Mouse (Mus musculus): ENCODE results near the gene Kidins220. TPM values are rescaled to one million over a fixed set of nuclear protein-coding genes. Genes with fewer than 3 reads are reported as not detected.

Kidins220 gene
- 130 and 134 TPM in 2 replicates for polyA plus RNA-seq (2015; fragmentation: Nextera tagmentation; extraction: Ambion mirVana)

DNA sequence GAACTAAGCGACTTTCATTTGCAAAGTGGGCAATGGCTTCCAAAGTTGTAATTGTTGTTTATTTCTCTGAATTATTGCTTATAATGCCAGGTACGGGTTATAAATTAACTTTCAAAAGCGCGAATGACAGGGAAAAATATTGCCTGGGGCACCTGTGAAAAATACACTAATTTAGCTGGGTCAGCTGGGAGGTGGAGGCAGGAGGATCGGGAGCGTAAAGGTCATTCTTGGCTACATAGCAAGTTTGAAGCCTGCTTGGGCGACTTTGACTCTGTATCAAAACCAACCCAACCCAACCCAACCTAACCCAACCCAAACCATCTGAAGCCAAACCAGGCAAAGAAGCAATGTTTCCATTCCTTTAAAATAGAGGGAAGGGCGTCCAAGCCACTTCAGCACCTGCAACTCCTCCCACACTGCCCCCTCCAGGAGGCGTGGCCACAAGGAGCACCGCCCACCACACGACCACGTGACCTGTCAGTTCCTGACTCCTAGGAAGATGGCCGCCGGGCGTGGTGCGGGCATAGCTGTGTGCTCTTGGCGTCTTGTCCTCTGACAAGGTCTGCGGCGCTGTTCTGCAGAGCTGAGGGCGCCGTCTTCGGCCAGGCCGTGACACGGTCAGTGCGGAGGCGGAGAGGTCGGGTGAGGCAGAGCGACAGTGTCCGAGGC lies at the start of gene Kidins220:
Gene Kidins220, plus strand, starts transcription at position 480 of the 669 bp plus-strand sequence.
- Histone ChIP-seq H3K9ac (replicated peaks) (peak within 1 kb of the TSS; percentile 89), H3K4me1 (replicated peaks) (peaks cover 23% of the 10 kb centered on the region), H3K27ac (peak within 1 kb of the TSS; percentile 97), H3K4me3 (replicated peaks) (peak within 1 kb of the TSS; percentile 86), H3K9me3 (no peaks in the 10 kb centered on the region), H3K27me3 (0 out of 2 replicates have a peak, but pooled peaks cover 3% of the 10 kb centered on the region), H3K4me2 (replicated peaks) (peak within 1 kb of the TSS; percentile 58), H3K36me3 (no peaks in the 10 kb centered on the region)
- ATAC-seq = peak; percentile 93
- WGBS = 15% methylated on average over 29 of the region's 29 CpGs

DNA sequence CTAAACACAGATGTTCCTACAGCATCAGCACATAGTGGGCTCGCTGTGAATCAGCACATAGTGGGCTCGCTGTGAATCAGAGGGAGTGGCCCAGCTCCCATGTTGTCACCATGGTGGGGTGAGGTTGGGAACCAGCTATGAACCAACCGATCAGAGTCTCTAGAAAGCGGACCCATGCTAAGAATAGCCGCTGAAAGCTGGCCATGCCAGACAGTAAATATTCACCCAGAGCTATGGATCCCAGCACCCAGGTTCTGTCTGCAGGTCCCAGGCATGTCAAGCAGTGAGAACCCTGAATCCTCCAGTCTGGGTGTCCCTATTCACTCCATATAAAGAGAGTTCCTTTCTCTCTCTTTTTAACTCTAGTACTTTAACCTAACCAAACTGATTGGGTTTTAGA lies 49.4 kb upstream of the Kidins220 start:
- Histone ChIP-seq H3K4me3 (replicated peaks) (no peak overlapping the region), H3K9ac (replicated peaks) (no peak overlapping the region), H3K4me2 (replicated peaks) (no peak overlapping the region), H3K36me3 (no peaks in the 10 kb centered on the region), H3K4me1 (replicated peaks) (peaks cover 34% of the 10 kb centered on the region), H3K9me3 (no peaks in the 10 kb centered on the region), H3K27me3 (no peaks in the 10 kb centered on the region), H3K27ac (no peak overlapping the region)
- WGBS = 82% methylated on average over 5 of the region's 5 CpGs
- ATAC-seq = no peak

GRCm38 (mm10) chr12:24925684-24926083 lies 49.0 kb upstream of the Kidins220 start:
- ATAC-seq = no peak
- Histone ChIP-seq H3K4me3 (replicated peaks) (no peak overlapping the region), H3K9me3 (no peaks in the 10 kb centered on the region), H3K27ac (no peak overlapping the region), H3K9ac (replicated peaks) (no peak overlapping the region), H3K4me2 (replicated peaks) (no peak overlapping the region), H3K27me3 (no peaks in the 10 kb centered on the region), H3K36me3 (no peaks in the 10 kb centered on the region), H3K4me1 (replicated peaks) (peaks cover 34% of the 10 kb centered on the region)
- 33% methylated on average over 4 of the region's 4 CpGs for WGBS

- Histone ChIP-seq H3K4me2 (replicated peaks) (0 out of 2 replicates have a peak overlapping the region, but pooled peaks have one; percentile 6), H3K36me3 (0 out of 2 replicates have a peak, but pooled peaks cover 2% of the 10 kb centered on the region), H3K9ac (replicated peaks) (no peak overlapping the region), H3K4me1 (replicated peaks) (peaks cover 47% of the 10 kb centered on the region), H3K9me3 (no peaks in the 10 kb centered on the region), H3K27ac (peak overlapping the region; percentile 75), H3K4me3 (replicated peaks) (no peak overlapping the region), H3K27me3 (no peaks in the 10 kb centered on the region)
- peak; percentile 74 for ATAC-seq
- 43% methylated on average over 18 of the region's 18 CpGs for WGBS
Measured at GRCm38 (mm10) chr12:24928051-24928748, 46.5 kb upstream of the Kidins220 start.

DNA sequence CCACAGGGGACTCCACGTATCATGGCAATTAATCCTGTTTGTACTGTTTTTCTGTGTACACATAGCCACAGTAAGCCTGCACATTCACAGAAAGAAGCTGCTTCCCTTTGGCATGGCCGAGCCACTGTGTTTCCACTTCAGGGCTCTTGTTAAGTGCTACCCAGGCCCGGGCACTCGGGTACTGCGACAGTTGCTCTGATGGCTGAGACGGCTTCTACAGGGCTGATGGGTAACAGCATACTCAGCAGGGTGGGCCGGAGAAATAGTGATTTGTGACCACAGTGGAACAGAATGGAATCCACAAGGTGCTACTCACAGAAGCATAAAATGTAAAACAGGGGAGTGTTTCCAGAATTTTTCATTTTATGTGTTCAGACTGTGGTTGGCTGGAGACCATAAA lies 45.7 kb upstream of the Kidins220 start:
- H3K36me3 ChIP-seq = 0 out of 2 replicates have a peak, but pooled peaks cover 2% of the 10 kb centered on the region
- H3K27ac ChIP-seq = peak overlapping the region; percentile 75
- ATAC-seq = peak; percentile 21; the same call in 1 of the 2 replicates
- H3K9me3 ChIP-seq = no peaks in the 10 kb centered on the region
- H3K4me2 ChIP-seq (replicated peaks) = no peak overlapping the region
- H3K27me3 ChIP-seq = no peaks in the 10 kb centered on the region
- no peak overlapping the region for H3K9ac ChIP-seq (replicated peaks)
- no peak overlapping the region for H3K4me3 ChIP-seq (replicated peaks)
- H3K4me1 ChIP-seq (replicated peaks) = peaks cover 51% of the 10 kb centered on the region
- WGBS = 65% methylated on average over 7 of the region's 7 CpGs

DNA sequence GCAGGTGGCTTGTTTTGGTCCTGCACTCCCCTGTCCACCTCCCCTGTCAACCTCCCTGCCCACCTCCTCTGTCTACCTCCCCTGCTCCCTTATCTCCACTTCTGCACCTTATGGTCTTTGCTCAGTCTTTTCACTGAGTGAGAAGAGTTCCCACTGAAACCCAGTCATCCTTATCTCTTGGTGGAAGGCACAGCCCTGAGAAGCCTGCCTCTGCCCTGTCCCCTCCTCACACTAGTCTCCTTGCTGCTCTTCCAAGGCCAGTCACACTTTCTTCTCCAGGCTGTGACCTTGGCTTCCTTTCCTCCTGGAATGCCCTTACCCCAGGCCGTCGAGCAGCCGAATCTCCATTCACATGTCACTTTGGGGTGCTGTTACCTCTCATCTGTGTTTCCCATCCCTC lies 44.0 kb upstream of the Kidins220 start:
- H3K4me2 ChIP-seq (replicated peaks) = no peak overlapping the region
- 88% methylated on average over 3 of the region's 3 CpGs for WGBS
- no peaks in the 10 kb centered on the region for H3K9me3 ChIP-seq
- H3K36me3 ChIP-seq = peaks cover 11% of the 10 kb centered on the region
- peaks cover 49% of the 10 kb centered on the region for H3K4me1 ChIP-seq (replicated peaks)
- H3K4me3 ChIP-seq (replicated peaks) = no peak overlapping the region
- no peak overlapping the region for H3K27ac ChIP-seq
- H3K27me3 ChIP-seq = no peaks in the 10 kb centered on the region
- no peak for ATAC-seq
- H3K9ac ChIP-seq (replicated peaks) = no peak overlapping the region

DNA sequence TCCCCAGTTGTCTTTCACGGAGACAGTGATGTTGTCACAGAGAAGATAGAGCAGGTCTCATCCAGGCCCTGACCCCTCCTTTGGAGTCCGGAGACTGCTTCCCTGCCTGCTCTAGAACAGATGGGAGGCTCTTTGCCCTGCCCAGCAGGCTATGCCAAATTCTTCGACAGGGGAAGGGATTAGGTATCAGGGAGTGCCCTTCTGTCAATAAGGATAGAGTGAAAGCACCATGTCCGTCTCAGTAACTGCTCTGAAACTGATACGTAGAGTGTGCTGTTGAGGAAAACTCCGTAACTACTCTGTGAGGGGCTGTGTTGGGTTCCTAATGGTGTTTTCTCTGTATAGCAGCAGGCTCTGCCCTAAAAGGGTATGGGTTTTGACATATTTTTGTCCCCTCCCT lies 42.6 kb upstream of the Kidins220 start:
- 45% methylated on average over 6 of the region's 6 CpGs for WGBS

GRCm38 (mm10) chr12:24933206-24933775 lies 41.4 kb upstream of the Kidins220 start:
- H3K27me3 ChIP-seq = no peaks in the 10 kb centered on the region
- no peak overlapping the region for H3K9ac ChIP-seq (replicated peaks)
- peak overlapping the region; percentile 81 for H3K27ac ChIP-seq
- no peak overlapping the region for H3K4me3 ChIP-seq (replicated peaks)
- peaks cover 40% of the 10 kb centered on the region for H3K4me1 ChIP-seq (replicated peaks)
- no peaks in the 10 kb centered on the region for H3K9me3 ChIP-seq
- WGBS = 61% methylated on average over 1 of the region's 1 CpGs
- peak; percentile 38 for ATAC-seq
- H3K36me3 ChIP-seq = peaks cover 15% of the 10 kb centered on the region
- no peak overlapping the region; the same call in 1 of the 2 replicates for H3K4me2 ChIP-seq (replicated peaks)

More for the DNA sequence above, 42.6 kb upstream of the Kidins220 start:
- H3K4me2 ChIP-seq (replicated peaks) = no peak overlapping the region
- peak overlapping the region; percentile 81 for H3K27ac ChIP-seq
- H3K4me3 ChIP-seq (replicated peaks) = no peak overlapping the region
- H3K27me3 ChIP-seq = no peaks in the 10 kb centered on the region
- H3K4me1 ChIP-seq (replicated peaks) = peaks cover 49% of the 10 kb centered on the region
- peaks cover 15% of the 10 kb centered on the region for H3K36me3 ChIP-seq
- no peak for ATAC-seq
- no peak overlapping the region for H3K9ac ChIP-seq (replicated peaks)
- H3K9me3 ChIP-seq = no peaks in the 10 kb centered on the region

GRCm38 (mm10) chr12:24933996-24934395 lies 40.7 kb upstream of the Kidins220 start:
- peaks cover 15% of the 10 kb centered on the region for H3K36me3 ChIP-seq
- no peak overlapping the region for H3K9ac ChIP-seq (replicated peaks)
- H3K27me3 ChIP-seq = no peaks in the 10 kb centered on the region
- no peaks in the 10 kb centered on the region for H3K9me3 ChIP-seq
- H3K4me3 ChIP-seq (replicated peaks) = no peak overlapping the region
- peaks cover 33% of the 10 kb centered on the region for H3K4me1 ChIP-seq (replicated peaks)
- no peak overlapping the region for H3K4me2 ChIP-seq (replicated peaks)
- ATAC-seq = no peak
- 87% methylated on average over 3 of the region's 3 CpGs for WGBS
- H3K27ac ChIP-seq = peak overlapping the region; percentile 81

GRCm38 (mm10) chr12:24936281-24936680 lies 38.4 kb upstream of the Kidins220 start:
- no peak for ATAC-seq
- Histone ChIP-seq H3K36me3 (peaks cover 37% of the 10 kb centered on the region), H3K4me2 (replicated peaks) (no peak overlapping the region), H3K27me3 (no peaks in the 10 kb centered on the region), H3K4me1 (replicated peaks) (peaks cover 30% of the 10 kb centered on the region), H3K9ac (replicated peaks) (no peak overlapping the region), H3K9me3 (no peaks in the 10 kb centered on the region), H3K27ac (no peak overlapping the region), H3K4me3 (replicated peaks) (no peak overlapping the region)
- 57% methylated on average over 1 of the region's 1 CpGs for WGBS

GRCm38 (mm10) chr12:24939372-24939771 lies 35.4 kb upstream of the Kidins220 start:
- H3K9me3 ChIP-seq = no peaks in the 10 kb centered on the region
- H3K4me2 ChIP-seq (replicated peaks) = no peak overlapping the region
- H3K27me3 ChIP-seq = no peaks in the 10 kb centered on the region
- 0 out of 2 replicates have a peak, but pooled peaks cover 7% of the 10 kb centered on the region for H3K4me1 ChIP-seq (replicated peaks)
- peaks cover 58% of the 10 kb centered on the region for H3K36me3 ChIP-seq
- no peak overlapping the region for H3K27ac ChIP-seq
- no peak overlapping the region for H3K4me3 ChIP-seq (replicated peaks)
- 95% methylated on average over 8 of the region's 8 CpGs for WGBS
- ATAC-seq = no peak
- H3K9ac ChIP-seq (replicated peaks) = no peak overlapping the region

Data from midbrain, embryonic 13.5 days (tissue).